ENCODE assay signal across 8 mouse cellular contexts in the genomic region with DNA sequence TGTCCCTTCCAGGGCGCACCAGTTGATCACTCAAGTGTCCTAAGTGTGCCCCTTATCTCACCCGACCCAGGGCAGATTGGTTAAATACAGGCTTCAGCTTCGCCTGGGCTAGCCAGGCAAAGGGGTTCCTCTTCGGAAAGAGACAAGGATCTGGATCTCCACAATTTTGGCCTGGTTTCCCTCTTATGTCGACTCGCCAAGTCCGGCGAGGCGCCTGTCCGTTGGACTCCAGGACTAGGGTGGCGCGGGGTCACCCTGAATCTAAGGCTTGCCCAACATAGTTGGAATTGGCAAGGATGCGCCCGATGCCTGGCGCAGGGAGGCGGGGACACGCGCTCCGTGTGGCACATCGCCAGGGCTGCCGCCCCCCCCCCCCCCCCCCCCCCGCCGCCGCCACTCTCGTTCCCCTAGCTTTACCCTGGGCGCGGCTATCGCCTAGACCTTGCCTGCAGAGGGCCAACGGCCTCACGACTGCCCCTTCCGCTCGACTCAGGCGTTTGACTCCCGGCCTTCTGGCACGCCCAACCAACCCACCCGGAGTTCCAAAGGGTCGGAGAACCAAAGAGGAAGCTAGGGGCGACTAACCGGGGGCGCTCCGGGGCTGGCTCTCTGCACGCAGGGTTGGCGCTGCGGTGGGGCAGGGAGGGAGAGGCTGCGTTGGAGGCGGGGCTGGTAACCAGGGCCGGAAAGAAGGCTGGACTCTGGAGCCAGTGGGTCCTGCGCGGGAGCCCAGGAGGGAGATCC. TPM values are rescaled to one million over a fixed set of nuclear protein-coding genes. Genes with fewer than 3 reads are reported as not detected.
A peak's percentile ranks its signal among the peaks of the same experiment; 100 is the strongest.
DNase-seq lines count a peak whose midpoint lies in the region; ATAC-seq and TF ChIP-seq lines count a peak whose summit lies in the region.

No protein-coding gene starts in this region.

- peak overlapping the region; percentile 75 for H3K4me3 ChIP-seq in bone marrow macrophage, adult 2 months (ENCODE audit: insufficient read depth, low read length)
- peak overlapping the region; percentile 74 for H3K4me3 ChIP-seq in embryonic facial prominence, embryonic 15.5 days (replicated peaks)
- H3K4me3 ChIP-seq in limb, embryonic 13.5 days = peak overlapping the region; percentile 76
- peak overlapping the region; percentile 79 for H3K4me3 ChIP-seq in midbrain, embryonic 13.5 days (replicated peaks)

- no peak for TF ChIP-seq CTCF in bone marrow macrophage, adult 2 months (IDR thresholded peaks at IDR 0.05; ENCODE audit: low read depth, low read length)

- H3K9ac ChIP-seq in embryonic facial prominence, embryonic 15.5 days = peak overlapping the region; percentile 43
- peak overlapping the region; percentile 88 for H3K9ac ChIP-seq in limb, embryonic 13.5 days
- H3K9ac ChIP-seq in midbrain, embryonic 13.5 days (replicated peaks) = peak overlapping the region; percentile 88

- H3K4me2 ChIP-seq in embryonic facial prominence, embryonic 15.5 days (replicated peaks) = peak overlapping the region; percentile 97
- peak overlapping the region; percentile 99 for H3K4me2 ChIP-seq in limb, embryonic 13.5 days (replicated peaks)
- peak overlapping the region; percentile 99 for H3K4me2 ChIP-seq in midbrain, embryonic 13.5 days (replicated peaks)

- ATAC-seq in embryonic facial prominence, embryonic 15.5 days (ENCODE audit: insufficient number of reproducible peaks, low FRiP score, low TSS enrichment, low read depth) = peak; percentile 80
- ATAC-seq in limb, embryonic 13.5 days (ENCODE audit: low FRiP score, low read depth) = peak; percentile 68
- peak; percentile 78 for ATAC-seq in midbrain, embryonic 13.5 days
- no peak for ATAC-seq in erythroid progenitor cell, adult 5-6 weeks (replicated peaks; ENCODE audit: low FRiP score, poor library complexity, severe bottlenecking)

- WGBS in embryonic facial prominence, embryonic 15.5 days = 5% methylated on average over 37 of the region's 49 CpGs
- WGBS in limb, embryonic 13.5 days = 4% methylated on average over 39 of the region's 49 CpGs
- 2% methylated on average over 39 of the region's 49 CpGs for WGBS in midbrain, embryonic 13.5 days

- peak overlapping the region; percentile 93 for H3K27ac ChIP-seq in bone marrow macrophage, adult 2 months (ENCODE audit: insufficient read depth, low read depth, low read length)
- peak overlapping the region; percentile 95 for H3K27ac ChIP-seq in embryonic facial prominence, embryonic 15.5 days (replicated peaks)
- no peak overlapping the region for H3K27ac ChIP-seq in limb, embryonic 13.5 days
- H3K27ac ChIP-seq in midbrain, embryonic 13.5 days = peak overlapping the region; percentile 94

- H3K27me3 ChIP-seq in embryonic facial prominence, embryonic 15.5 days = 0 out of 2 replicates have a peak, but pooled peaks cover 5% of the 10 kb centered on the region
- peaks cover 20% of the 10 kb centered on the region for H3K27me3 ChIP-seq in limb, embryonic 13.5 days
- H3K27me3 ChIP-seq in midbrain, embryonic 13.5 days = peaks cover 18% of the 10 kb centered on the region

- H3K36me3 ChIP-seq in embryonic facial prominence, embryonic 15.5 days = no peaks in the 10 kb centered on the region
- no peaks in the 10 kb centered on the region for H3K36me3 ChIP-seq in limb, embryonic 13.5 days
- no peaks in the 10 kb centered on the region for H3K36me3 ChIP-seq in midbrain, embryonic 13.5 days

- H3K9me3 ChIP-seq in embryonic facial prominence, embryonic 15.5 days (replicated peaks) = no peaks in the 10 kb centered on the region
- no peaks in the 10 kb centered on the region for H3K9me3 ChIP-seq in limb, embryonic 13.5 days
- H3K9me3 ChIP-seq in midbrain, embryonic 13.5 days = no peaks in the 10 kb centered on the region

- TF ChIP-seq POLR2A in bone marrow macrophage, adult 2 months (IDR thresholded peaks at IDR 0.05; ENCODE audit: borderline replicate concordance, low read depth, low read length) = no peak

- DNase-seq in heart, adult 9 months (ENCODE audit: low spot score in 2 of 2) = peak; percentile 91 to 93
- peak; percentile 90 to 92 for DNase-seq in kidney, adult 8-10 months
- DNase-seq in skeletal muscle tissue, adult 2 months (ENCODE audit: low read depth, low spot score) = peak; percentile 87

- peaks cover 17% of the 10 kb centered on the region for H3K4me1 ChIP-seq in bone marrow macrophage, adult 2 months (ENCODE audit: control insufficient read depth, insufficient read depth, low read length)
- H3K4me1 ChIP-seq in embryonic facial prominence, embryonic 15.5 days = peaks cover 14% of the 10 kb centered on the region
- H3K4me1 ChIP-seq in limb, embryonic 13.5 days = peaks cover 26% of the 10 kb centered on the region
- H3K4me1 ChIP-seq in midbrain, embryonic 13.5 days (replicated peaks) = peaks cover 46% of the 10 kb centered on the region

RNA-seq across cellular contexts. Expression of gene Nrp1, which starts 1.4 kb away (rescaled TPM):
- polyA plus RNA-seq in bone marrow macrophage, adult 2 months (2012; ENCODE audit: insufficient read depth, insufficient read length, missing spikeins) = 90.2 and 117 TPM in 2 replicates
- 107 and 114 TPM in 2 replicates for polyA plus RNA-seq in embryonic facial prominence, embryonic 15.5 days (2015; fragmentation: Nextera tagmentation; extraction: Ambion mirVana)
- 69.2 and 71.4 TPM in 2 replicates for polyA plus RNA-seq in limb, embryonic 13.5 days (2015; fragmentation: Nextera tagmentation; extraction: Ambion mirVana)
- polyA plus RNA-seq in midbrain, embryonic 13.5 days (2015; fragmentation: Nextera tagmentation; extraction: Ambion mirVana) = 52.5 and 58.9 TPM in 2 replicates
- total RNA-seq in erythroid progenitor cell, adult 5-6 weeks (2015; ENCODE audit: low replicate concordance) = 1.4 and 3.4 TPM in 2 replicates
- total RNA-seq in erythroid progenitor cell, adult 5-6 weeks (2017; ENCODE audit: low replicate concordance) = 2.0 and 4.4 TPM in 2 replicates
